Mouse (Mus musculus) ES-E14 (cell line): ENCODE measurements around the gene Sox13. TPM values are rescaled to one million over a fixed set of nuclear protein-coding genes. Genes with fewer than 3 reads are reported as not detected.
A peak's percentile ranks its signal among the peaks of the same experiment; 100 is the strongest.

Experiments used
- DNase-seq: peaks from one replicate; pipeline ENCODE4 v3.0.0-alpha.2; 2013; ENCODE audit warnings: low read depth, low spot score
- H3K27ac ChIP-seq: 2 replicates; pipeline ENCODE4 v1.5.1; 2012; ENCODE audit warnings: low read depth, mild to moderate bottlenecking, low read length, moderate library complexity, mixed read lengths; ENCODE audit not compliant: poor library complexity, insufficient read depth, severe bottlenecking
- H3K36me3 ChIP-seq: 2 replicates; pipeline ENCODE4 v1.6.1; 2012; ENCODE audit warnings: mild to moderate bottlenecking, low read length, moderate library complexity, mixed read lengths; ENCODE audit not compliant: control insufficient read depth, poor library complexity, insufficient read depth, severe bottlenecking
- H3K4me1 ChIP-seq, 2 experiments: fragments of 150-350 bp in 1 of 2; sonication (generic) in 1 of 2; 2 replicates each; pipeline ENCODE4 v1.6.1; 2012; ENCODE audit warnings: low read length in 2 of 2, mild to moderate bottlenecking in 1 of 2, mixed read lengths in 1 of 2; ENCODE audit not compliant: control insufficient read depth in 2 of 2, insufficient read depth in 2 of 2, poor library complexity in 1 of 2
- H3K4me3 ChIP-seq, 2 experiments: fragments of 150-350 bp in 1 of 2; sonication (generic) in 1 of 2; 2 replicates each; pipeline ENCODE4 v1.5.1; 2012; ENCODE audit warnings: low read length in 2 of 2, low read depth in 1 of 2, mild to moderate bottlenecking in 1 of 2, mixed read lengths in 1 of 2; ENCODE audit not compliant: insufficient read depth in 1 of 2, poor library complexity in 1 of 2, severe bottlenecking in 1 of 2
- H3K9ac ChIP-seq: 2 replicates; pipeline ENCODE4 v1.6.1; 2012; ENCODE audit warnings: low read depth, mild to moderate bottlenecking, low read length, mixed read lengths; ENCODE audit not compliant: poor library complexity, insufficient read depth, severe bottlenecking
- H3K9me3 ChIP-seq: fragments of 150-350 bp; sonication (generic); 2 replicates; pipeline ENCODE4 v1.6.1; 2012; ENCODE audit warnings: low read depth, mild to moderate bottlenecking, low read length; ENCODE audit not compliant: control insufficient read depth, insufficient read depth
- CHD2 ChIP-seq: IDR thresholded peaks from 2 replicates; pipeline ENCODE4 v1.6.1; 2014; ENCODE audit warnings: mild to moderate bottlenecking, low read depth, low read length, inconsistent platforms
- HCFC1 ChIP-seq: IDR thresholded peaks from 2 replicates; pipeline ENCODE4 v1.6.1; 2012; ENCODE audit warnings: low read length, inconsistent platforms, borderline replicate concordance; ENCODE audit not compliant: insufficient read depth
- MAFK ChIP-seq: IDR thresholded peaks from 2 replicates; pipeline ENCODE4 v1.6.1; 2014; ENCODE audit warnings: mild to moderate bottlenecking, low read depth, low read length, inconsistent platforms; ENCODE audit not compliant: insufficient read depth
- ZC3H11A ChIP-seq: IDR thresholded peaks from 2 replicates; pipeline ENCODE4 v1.6.1; 2012; ENCODE audit warnings: low read depth, mild to moderate bottlenecking, inconsistent platforms, low read length, borderline replicate concordance
- ZNF384 ChIP-seq: IDR thresholded peaks from 2 replicates; pipeline ENCODE4 v1.6.1; 2012; ENCODE audit warnings: low read depth, low read length, inconsistent platforms
- in situ Hi-C, 2 experiments: fragments of 600-800 bp; cut with MboI; formaldehyde crosslinking; loops; one replicate each; pipeline ENCODE4 v1.15.1; 2025; ENCODE audit warnings: low sequenced_read_pairs in 2 of 2, inconsistent platforms in 1 of 2; ENCODE audit not compliant: unreplicated experiment in 2 of 2
- total RNA-seq: library from RNA; depleted of rRNA; stranded (reverse); fragments of 300-350 nt; gene quantifications from 2 replicates; pipeline ENCODE4 v1.2.3, GENCODE M21; 2012

Sox13 gene
- total RNA-seq, 1 experiment, result 11.1 TPM

GRCm38 (mm10) chr1:133400014-133400725 lies 24.0 kb downstream of the Sox13 start:
- Histone ChIP-seq H3K9ac (no peak overlapping the region), H3K4me1 (peaks cover 0 to 36% of the 10 kb centered on the region in 2 experiments; a peak in 3 of 4 replicates), H3K4me3 (no peak overlapping the region), H3K36me3 (no peaks in the 10 kb centered on the region), H3K9me3 (no peaks in the 10 kb centered on the region), H3K27ac (no peak overlapping the region)
- DNase-seq, result no peak
- in situ Hi-C loops, result no loop called here
- TF ChIP-seq ZNF384 (no peak), HCFC1 (no peak), MAFK (no peak), CHD2 (no peak), ZC3H11A (no peak)

- peak; percentile 88 for DNase-seq
- in situ Hi-C loops, result loop anchor here in 1 of 2 experiments (25.0 kb wide), 1 partner anchor 215 kb away; the partner anchor contains the start of gene Snrpe
- TF ChIP-seq CHD2 (0 out of 2 replicates have a peak, but pooled peaks have one; percentile 13), MAFK (0 out of 2 replicates have a peak, but pooled peaks have one; percentile 50), ZC3H11A (no peak), ZNF384 (no peak)
- Histone ChIP-seq H3K9ac (peak overlapping the region; percentile 57; the same call in 1 of the 2 replicates), H3K36me3 (no peaks in the 10 kb centered on the region), H3K4me1 (peaks cover 0 to 44% of the 10 kb centered on the region in 2 experiments; a peak in 3 of 4 replicates), H3K4me3 (peak overlapping the region in 1 of 2 experiments; percentile 41; a peak in 2 of 4 replicates), H3K27ac (peak overlapping the region; percentile 88), H3K9me3 (no peaks in the 10 kb centered on the region)
Observed at GRCm38 (mm10) chr1:133397483-133398237, 26.5 kb downstream of the Sox13 start.

- Histone ChIP-seq H3K9ac (no peak overlapping the region), H3K9me3 (no peaks in the 10 kb centered on the region), H3K4me1 (peaks cover 0 to 44% of the 10 kb centered on the region in 2 experiments; a peak in 3 of 4 replicates), H3K36me3 (no peaks in the 10 kb centered on the region), H3K27ac (peak overlapping the region; percentile 35; the same call in 1 of the 2 replicates), H3K4me3 (peak overlapping the region in 1 of 2 experiments; percentile 26; a peak in 1 of 4 replicates)
- DNase-seq, result no peak
- TF ChIP-seq MAFK (no peak), HCFC1 (no peak), CHD2 (no peak), ZNF384 (no peak), ZC3H11A (no peak)
- in situ Hi-C loops, result loop anchor here in 1 of 2 experiments (25.0 kb wide), 1 partner anchor 215 kb away; the partner anchor contains the start of gene Snrpe
Observed at GRCm38 (mm10) chr1:133397094-133397482, 27.1 kb downstream of the Sox13 start.

DNA sequence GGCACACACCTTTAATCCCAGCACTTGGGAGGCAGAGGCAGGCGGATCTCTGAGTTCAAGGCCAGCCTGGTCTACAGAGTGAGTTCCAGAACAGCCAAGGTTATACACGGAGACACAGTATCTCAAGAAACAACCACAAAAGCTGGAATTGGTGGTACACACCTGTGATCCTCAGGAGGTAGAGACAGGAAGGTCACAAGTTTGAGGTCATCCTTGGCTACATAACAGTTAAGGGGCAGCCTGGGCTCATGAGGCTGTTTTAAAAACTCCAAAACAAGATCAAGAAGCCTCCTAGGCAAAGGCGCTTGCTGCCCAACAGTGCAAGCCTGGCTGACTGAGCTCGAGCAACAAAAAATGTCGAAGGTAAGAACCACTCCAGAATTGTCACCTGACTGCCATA lies 27.5 kb downstream of the Sox13 start:
- no peak for DNase-seq
- no peak for TF ChIP-seq MAFK
- no peak for TF ChIP-seq ZC3H11A
- TF ChIP-seq HCFC1, result no peak
- no peak for TF ChIP-seq CHD2
- TF ChIP-seq ZNF384, result no peak
- Histone ChIP-seq H3K4me1 (peaks cover 0 to 44% of the 10 kb centered on the region in 2 experiments; a peak in 3 of 4 replicates), H3K9me3 (no peaks in the 10 kb centered on the region), H3K4me3 (no peak overlapping the region), H3K9ac (no peak overlapping the region), H3K36me3 (no peaks in the 10 kb centered on the region), H3K27ac (no peak overlapping the region)
- in situ Hi-C loops, result loop anchor here in 1 of 2 experiments (25.0 kb wide), 1 partner anchor 216 kb away; the partner anchor contains the start of gene Snrpe
